ENCODE assay signal across 23 mouse cellular contexts in the genomic region with DNA sequence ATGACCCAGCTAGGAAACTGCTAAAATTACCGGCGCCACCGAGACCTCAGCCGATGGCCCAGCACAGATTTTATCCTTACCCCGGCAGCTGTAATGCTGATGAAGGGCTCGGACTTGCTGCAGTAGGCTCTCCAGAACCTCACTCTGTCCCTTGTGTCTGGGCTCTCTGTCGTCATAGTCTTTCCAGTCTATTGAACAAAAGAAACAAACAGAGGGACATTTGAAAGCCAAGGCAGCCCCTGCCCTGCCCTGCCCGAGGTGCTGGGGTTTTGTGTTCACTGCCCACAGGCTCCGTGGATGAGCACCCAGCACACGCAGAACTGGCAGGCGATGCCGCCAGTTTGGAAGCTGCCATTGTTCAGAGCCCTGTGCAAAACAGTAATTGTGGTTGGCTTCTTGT.
DNase-seq lines count a peak whose midpoint lies in the region; ATAC-seq and TF ChIP-seq lines count a peak whose summit lies in the region.
"Had no signal": no experiment of that assay in that cellular context is flagged by ENCODE, and none has a peak within 500 bp of the region (broad histone marks: within the 10 kb centered on the region; RNA-seq: fewer than 3 reads in every experiment).

No protein-coding gene starts in this region.

- H3K9me3 ChIP-seq in forebrain, embryonic 14.5 days (replicated peaks; ENCODE audit: control insufficient read depth, low read length) = no peaks in the 10 kb centered on the region
- no peaks in the 10 kb centered on the region for H3K9me3 ChIP-seq in forebrain, embryonic 12.5 days
- H3K9me3 ChIP-seq in kidney, embryonic 16.5 days (ENCODE audit: low read length) = no peaks in the 10 kb centered on the region
- no peaks in the 10 kb centered on the region for H3K9me3 ChIP-seq in lung, postnatal 0 days (ENCODE audit: low read length)
- H3K9me3 ChIP-seq: intestine, embryonic 15.5 days; liver, embryonic 15.5 days; lung, embryonic 15.5 days; midbrain, embryonic 12.5 days had no signal

- H3K27ac ChIP-seq in forebrain, embryonic 14.5 days (ENCODE audit: low read depth, low read length) = no peak overlapping the region
- no peak overlapping the region for H3K27ac ChIP-seq in forebrain, embryonic 12.5 days
- no peak overlapping the region for H3K27ac ChIP-seq in kidney, embryonic 16.5 days (ENCODE audit: low read length)
- H3K27ac ChIP-seq in kidney, adult 2 months (ENCODE audit: insufficient read depth, low read depth, low read length) = no peak overlapping the region
- no peak overlapping the region for H3K27ac ChIP-seq in lung, postnatal 0 days (ENCODE audit: low read length)
- H3K27ac ChIP-seq: hindbrain, postnatal 0 days; intestine, embryonic 15.5 days; liver, embryonic 15.5 days; lung, embryonic 15.5 days; midbrain, embryonic 12.5 days had no signal

- no peak for ATAC-seq in forebrain, embryonic 14.5 days
- ATAC-seq in forebrain, embryonic 12.5 days (ENCODE audit: low FRiP score) = no peak
- peak; percentile 51; the same call in 1 of the 2 replicates for ATAC-seq in kidney, embryonic 16.5 days (ENCODE audit: low FRiP score, low TSS enrichment)
- no peak for ATAC-seq in lung, postnatal 0 days
- ATAC-seq: forebrain, embryonic 16.5 days; hindbrain, postnatal 0 days; intestine, embryonic 15.5 days had no signal

- peaks cover 7% of the 10 kb centered on the region; the same call in 1 of the 2 replicates for H3K4me1 ChIP-seq in forebrain, embryonic 14.5 days (ENCODE audit: control insufficient read depth, insufficient read depth, low read length)
- peaks cover 4% of the 10 kb centered on the region; the same call in 1 of the 2 replicates for H3K4me1 ChIP-seq in forebrain, embryonic 12.5 days
- H3K4me1 ChIP-seq in kidney, embryonic 16.5 days (ENCODE audit: insufficient read depth, low read length) = 0 out of 2 replicates have a peak, but pooled peaks cover 7% of the 10 kb centered on the region
- no peaks in the 10 kb centered on the region for H3K4me1 ChIP-seq in kidney, adult 2 months (ENCODE audit: control insufficient read depth, insufficient read depth, low read length)
- no peaks in the 10 kb centered on the region for H3K4me1 ChIP-seq in lung, postnatal 0 days (ENCODE audit: insufficient read depth, low read depth, low read length)
- H3K4me1 ChIP-seq: liver, embryonic 15.5 days; lung, embryonic 15.5 days; midbrain, embryonic 12.5 days had no signal

- no peaks in the 10 kb centered on the region for H3K27me3 ChIP-seq in forebrain, embryonic 14.5 days (replicated peaks; ENCODE audit: control insufficient read depth, insufficient read depth, low read length)
- H3K27me3 ChIP-seq in forebrain, embryonic 12.5 days = no peaks in the 10 kb centered on the region
- H3K27me3 ChIP-seq in kidney, embryonic 16.5 days (ENCODE audit: insufficient read depth, low read length) = no peaks in the 10 kb centered on the region
- H3K27me3 ChIP-seq in kidney, adult 2 months (replicated peaks; ENCODE audit: control insufficient read depth, insufficient read depth, low read length) = no peaks in the 10 kb centered on the region; the same call in 1 of the 2 replicates
- no peaks in the 10 kb centered on the region for H3K27me3 ChIP-seq in lung, postnatal 0 days (replicated peaks; ENCODE audit: insufficient read depth, low read length)
- H3K27me3 ChIP-seq: intestine, embryonic 15.5 days; liver, embryonic 15.5 days; lung, embryonic 15.5 days; midbrain, embryonic 12.5 days had no signal

- no peak for TF ChIP-seq CTCF in kidney, adult 2 months (conservative IDR thresholded peaks at IDR 0.05; ENCODE audit: insufficient read depth, insufficient read length, low read depth, low read length)
- TF ChIP-seq CTCF in lung, postnatal 0 days (IDR thresholded peaks at IDR 0.05) = no peak

- WGBS in forebrain, embryonic 14.5 days = 60% methylated on average over 12 of the region's 12 CpGs
- 58% methylated on average over 12 of the region's 12 CpGs for WGBS in forebrain, embryonic 12.5 days
- WGBS in kidney, embryonic 16.5 days = 42% methylated on average over 12 of the region's 12 CpGs
- WGBS in kidney, adult 2 months = 50% methylated on average over 12 of the region's 12 CpGs
- WGBS in lung, postnatal 0 days = 79% methylated on average over 12 of the region's 12 CpGs

- no peak overlapping the region for H3K4me3 ChIP-seq in forebrain, embryonic 14.5 days (ENCODE audit: low read depth, low read length)
- H3K4me3 ChIP-seq in forebrain, embryonic 12.5 days (replicated peaks) = no peak overlapping the region
- no peak overlapping the region for H3K4me3 ChIP-seq in kidney, embryonic 16.5 days (ENCODE audit: low read length)
- no peak overlapping the region for H3K4me3 ChIP-seq in kidney, adult 2 months (ENCODE audit: insufficient read depth, low read depth, low read length)
- no peak overlapping the region for H3K4me3 ChIP-seq in lung, postnatal 0 days (ENCODE audit: low read depth, low read length)
- H3K4me3 ChIP-seq: intestine, embryonic 15.5 days; liver, embryonic 15.5 days; lung, embryonic 15.5 days; midbrain, embryonic 12.5 days had no signal

- no peak for TF ChIP-seq POLR2A in kidney, adult 2 months (IDR thresholded peaks at IDR 0.05; ENCODE audit: low read depth, low read length)

- no peak overlapping the region for H3K4me2 ChIP-seq in forebrain, embryonic 14.5 days (ENCODE audit: low read length)
- H3K4me2 ChIP-seq in forebrain, embryonic 12.5 days = no peak overlapping the region
- no peak overlapping the region; the same call in 1 of the 2 replicates for H3K4me2 ChIP-seq in kidney, embryonic 16.5 days (replicated peaks; ENCODE audit: low read depth, low read length)
- no peak overlapping the region for H3K4me2 ChIP-seq in lung, postnatal 0 days (replicated peaks; ENCODE audit: low read depth, low read length)
- H3K4me2 ChIP-seq: intestine, embryonic 15.5 days; liver, embryonic 15.5 days; lung, embryonic 15.5 days; midbrain, embryonic 12.5 days had no signal

- TF ChIP-seq EP300 in lung, postnatal 0 days (IDR thresholded peaks at IDR 0.05) = no peak

- no peak overlapping the region for H3K9ac ChIP-seq in forebrain, embryonic 14.5 days (ENCODE audit: low read length)
- no peak overlapping the region for H3K9ac ChIP-seq in forebrain, embryonic 12.5 days
- no peak overlapping the region for H3K9ac ChIP-seq in kidney, embryonic 16.5 days (replicated peaks; ENCODE audit: low read length)
- H3K9ac ChIP-seq in lung, postnatal 0 days (replicated peaks; ENCODE audit: low read depth) = no peak overlapping the region
- H3K9ac ChIP-seq: intestine, embryonic 15.5 days; liver, embryonic 15.5 days; lung, embryonic 15.5 days; midbrain, embryonic 12.5 days had no signal

- H3K36me3 ChIP-seq in forebrain, embryonic 14.5 days (ENCODE audit: control insufficient read depth, insufficient read depth, low read length) = no peaks in the 10 kb centered on the region
- H3K36me3 ChIP-seq in forebrain, embryonic 12.5 days (replicated peaks) = no peaks in the 10 kb centered on the region
- no peaks in the 10 kb centered on the region for H3K36me3 ChIP-seq in kidney, embryonic 16.5 days (ENCODE audit: insufficient read depth, low read length)
- H3K36me3 ChIP-seq in kidney, adult 2 months (ENCODE audit: control insufficient read depth, insufficient read depth, low read length) = no peaks in the 10 kb centered on the region
- H3K36me3 ChIP-seq in lung, postnatal 0 days (ENCODE audit: insufficient read depth, low read length) = no peaks in the 10 kb centered on the region
- H3K36me3 ChIP-seq: intestine, embryonic 15.5 days; liver, embryonic 15.5 days; lung, embryonic 15.5 days; midbrain, embryonic 12.5 days had no signal

- DNase-seq in forebrain, embryonic 14.5 days (ENCODE audit: low spot score) = peak; percentile 18
- no peak for DNase-seq in kidney, adult 2 months
- peak; percentile 21 for DNase-seq in retina, postnatal 1 day
- no peak for DNase-seq in retina, embryonic 14.5 days (ENCODE audit: low spot score)
- no peak for DNase-seq in cerebellum, postnatal 10 days
- no peak for DNase-seq in lung, postnatal 0 days (ENCODE audit: low spot score)
- DNase-seq: adrenal gland, adult 8-10 months; cerebellum, adult 8-10 months; cerebellum, postnatal 36 days; heart, postnatal 14 days; kidney, adult 8-10 months; layer of hippocampus, adult 9-11 months; lung, postnatal 36 days; spleen, adult 18-20 months; thymus, postnatal 14 days had no signal

Comparison
In these comparisons a context has a peak if more than half of its experiments do, and no peak if none do; other contexts are left out.
1. DNase-seq: peak in forebrain, embryonic 14.5 days (single experiment) and retina, postnatal 1 day (single experiment); none in kidney, adult 2 months (single experiment), retina, embryonic 14.5 days (single experiment), cerebellum, postnatal 10 days (0 of 2) and lung, postnatal 0 days (single experiment).